Mouse (Mus musculus) embryonic facial prominence, embryonic 11.5 days (tissue): Measurements from ENCODE around the gene Ddx1. TPM values are rescaled to one million over a fixed set of nuclear protein-coding genes. Genes with fewer than 3 reads are reported as not detected.

Experiments
- ATAC-seq: fragments of 200-750 bp; cut with Nextera tagmentation; replicated peaks from 2 replicates; pipeline ENCODE4 v1.8.0; 2017; ENCODE audit warnings: low read depth; ENCODE audit not compliant: insufficient number of reproducible peaks, low FRiP score, low TSS enrichment
- DNase-seq: peaks from one replicate; pipeline ENCODE4 v3.0.0-alpha.2; 2015; ENCODE audit warnings: low spot score
- H3K27ac ChIP-seq: fragments of 300-500 bp; sonication (generic); replicated peaks from 2 replicates; pipeline ENCODE4 v1.5.1; 2014; ENCODE audit warnings: mild to moderate bottlenecking, low read depth, low read length, control low read depth
- H3K27me3 ChIP-seq: fragments of 300-500 bp; sonication (generic); 2 replicates; pipeline ENCODE4 v1.6.1; 2014; ENCODE audit warnings: mild to moderate bottlenecking, low read length, moderate library complexity, mixed read lengths; ENCODE audit not compliant: control insufficient read depth, insufficient read depth
- H3K36me3 ChIP-seq: fragments of 300-500 bp; sonication (generic); replicated peaks from 2 replicates; pipeline ENCODE4 v1.6.1; 2014; ENCODE audit warnings: low read depth, mild to moderate bottlenecking, low read length, moderate library complexity, mixed read lengths; ENCODE audit not compliant: control insufficient read depth, insufficient read depth
- H3K4me1 ChIP-seq: fragments of 300-500 bp; sonication (generic); 2 replicates; pipeline ENCODE4 v1.6.1; 2014; ENCODE audit warnings: low read length, mixed read lengths; ENCODE audit not compliant: control insufficient read depth, insufficient read depth
- H3K4me2 ChIP-seq: fragments of 300-500 bp; sonication (generic); 2 replicates; pipeline ENCODE4 v1.6.1; 2014; ENCODE audit warnings: low read depth, mild to moderate bottlenecking, control low read depth, low read length, moderate library complexity
- H3K4me3 ChIP-seq: fragments of 300-500 bp; sonication (generic); 2 replicates; pipeline ENCODE4 v1.5.1; 2014; ENCODE audit warnings: low read depth, low read length, control low read depth
- H3K9ac ChIP-seq: fragments of 300-500 bp; sonication (generic); replicated peaks from 2 replicates; pipeline ENCODE4 v1.6.1; 2014; ENCODE audit warnings: mild to moderate bottlenecking, control low read depth, low read length
- H3K9me3 ChIP-seq: fragments of 300-500 bp; sonication (generic); replicated peaks from 2 replicates; pipeline ENCODE4 v1.6.1; 2016; ENCODE audit warnings: mild to moderate bottlenecking, low read length, inconsistent platforms, mixed read lengths; ENCODE audit not compliant: control insufficient read depth
- WGBS: fragments of 180-500 bp; shearing (Covaris S2); extraction: QIAGEN DNeasy Blood & Tissue Kit; methylation state at CpG from one replicate; pipeline ENCODE4 v1.1.7; 2014; 5-methylcytosine and 5-hydroxymethylcytosine counted together
- polyA plus RNA-seq: library from polyadenylated mRNA; unstranded; fragments of >200 nt; fragmentation: Nextera tagmentation; extraction: Ambion mirVana; gene quantifications from 2 replicates; pipeline ENCODE4 v1.2.1, GENCODE M21; 2014

Ddx1 gene
- polyA plus RNA-seq, 1 experiment from 2014 or later: 216 TPM

DNA sequence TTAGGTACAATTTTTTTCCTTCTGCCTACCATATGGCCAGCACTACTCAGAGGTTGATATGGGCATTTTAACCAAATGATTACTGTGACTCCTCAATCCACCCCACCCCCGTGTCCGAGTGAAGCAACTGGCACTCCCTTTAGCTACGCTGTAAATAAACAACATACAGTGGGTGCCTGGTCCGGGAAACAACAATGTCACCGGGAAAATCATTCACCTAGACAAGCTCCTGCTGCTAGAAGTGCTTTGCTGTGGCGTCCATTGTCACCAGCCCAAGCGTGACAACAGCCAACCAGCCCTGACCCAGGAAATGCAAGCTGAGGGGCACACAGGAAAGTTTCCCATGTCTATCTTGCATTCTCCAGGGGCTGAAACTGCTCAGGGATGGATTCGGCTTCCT, 66.8 kb downstream of the Ddx1 start:
- ATAC-seq: no peak
- H3K27me3 ChIP-seq: no peaks in the 10 kb centered on the region
- WGBS: 70% methylated on average over 8 of the region's 8 CpGs
- H3K36me3 ChIP-seq: no peaks in the 10 kb centered on the region
- no peak overlapping the region for H3K27ac ChIP-seq
- H3K9me3 ChIP-seq: no peaks in the 10 kb centered on the region
- DNase-seq: no peak
- no peak overlapping the region for H3K4me2 ChIP-seq
- no peak overlapping the region for H3K4me3 ChIP-seq
- H3K9ac ChIP-seq: no peak overlapping the region
- H3K4me1 ChIP-seq: peaks cover 2% of the 10 kb centered on the region; the same call in 1 of the 2 replicates

DNA sequence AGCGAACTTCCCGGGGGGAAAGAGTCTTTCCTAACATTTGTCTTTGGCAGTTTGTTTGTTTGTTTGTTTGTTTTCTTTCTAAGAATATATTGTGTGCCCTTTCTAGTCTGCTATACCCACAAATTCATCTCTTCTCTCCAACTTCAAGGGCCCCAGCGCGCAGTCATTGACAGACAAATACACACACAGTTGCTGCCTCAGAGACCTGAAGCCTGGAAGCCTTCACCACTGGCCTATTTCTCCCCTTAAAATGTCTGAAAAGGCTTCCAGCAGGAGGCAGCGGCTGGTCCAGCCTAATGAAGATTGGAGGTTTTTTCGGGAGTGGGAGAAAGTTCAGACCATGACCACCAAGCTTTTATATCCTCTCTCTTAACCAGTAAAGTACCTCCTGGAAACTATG, 67.3 kb downstream of the Ddx1 start:
- H3K9ac ChIP-seq: no peak overlapping the region
- WGBS: 72% methylated on average over 6 of the region's 6 CpGs
- H3K36me3 ChIP-seq: no peaks in the 10 kb centered on the region
- no peak overlapping the region for H3K4me2 ChIP-seq
- no peak overlapping the region for H3K4me3 ChIP-seq
- no peaks in the 10 kb centered on the region for H3K27me3 ChIP-seq
- peaks cover 2% of the 10 kb centered on the region; the same call in 1 of the 2 replicates for H3K4me1 ChIP-seq
- ATAC-seq (no peak), DNase-seq (no peak)
- no peaks in the 10 kb centered on the region for H3K9me3 ChIP-seq
- no peak overlapping the region for H3K27ac ChIP-seq

DNA sequence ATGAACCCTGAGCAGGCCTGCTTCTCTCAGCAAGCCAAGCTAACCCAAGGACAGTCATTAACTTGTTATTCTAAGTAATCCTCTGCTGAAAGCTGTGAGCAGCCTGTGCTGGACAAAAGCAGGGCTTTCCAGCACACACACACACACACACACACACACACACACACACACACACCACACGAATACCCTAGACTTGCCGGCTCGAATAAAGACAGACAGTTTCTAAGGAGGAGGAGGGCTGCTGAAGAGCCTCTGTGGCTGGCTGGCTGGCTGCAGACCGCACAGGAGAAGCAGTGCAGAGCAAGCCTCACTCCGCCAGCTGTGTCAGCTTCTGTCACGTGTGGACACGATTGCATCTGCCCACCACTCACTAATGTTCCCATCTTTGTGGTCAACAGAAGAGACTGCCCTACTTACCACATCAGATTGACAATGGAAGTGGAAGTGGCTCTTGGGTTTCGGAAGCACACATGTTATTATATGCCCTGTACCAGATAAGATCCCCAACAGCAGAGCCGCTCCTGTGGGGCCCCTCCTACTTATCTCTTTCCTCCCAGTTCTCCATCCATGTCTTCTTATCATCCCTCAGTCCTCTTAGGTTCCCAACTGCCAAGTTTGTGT, 68.2 kb downstream of the Ddx1 start:
- H3K9ac ChIP-seq: peak overlapping the region; percentile 32; the same call in 1 of the 2 replicates
- peaks cover 2% of the 10 kb centered on the region; the same call in 1 of the 2 replicates for H3K4me1 ChIP-seq
- WGBS: 24% methylated on average over 9 of the region's 9 CpGs
- H3K27ac ChIP-seq: 0 out of 2 replicates have a peak overlapping the region, but pooled peaks have one; percentile 0
- DNase-seq (peak; percentile 68), ATAC-seq (peak; percentile 82)
- H3K4me2 ChIP-seq: no peak overlapping the region
- no peak overlapping the region for H3K4me3 ChIP-seq
- no peaks in the 10 kb centered on the region for H3K27me3 ChIP-seq
- H3K9me3 ChIP-seq: no peaks in the 10 kb centered on the region
- H3K36me3 ChIP-seq: no peaks in the 10 kb centered on the region

DNA sequence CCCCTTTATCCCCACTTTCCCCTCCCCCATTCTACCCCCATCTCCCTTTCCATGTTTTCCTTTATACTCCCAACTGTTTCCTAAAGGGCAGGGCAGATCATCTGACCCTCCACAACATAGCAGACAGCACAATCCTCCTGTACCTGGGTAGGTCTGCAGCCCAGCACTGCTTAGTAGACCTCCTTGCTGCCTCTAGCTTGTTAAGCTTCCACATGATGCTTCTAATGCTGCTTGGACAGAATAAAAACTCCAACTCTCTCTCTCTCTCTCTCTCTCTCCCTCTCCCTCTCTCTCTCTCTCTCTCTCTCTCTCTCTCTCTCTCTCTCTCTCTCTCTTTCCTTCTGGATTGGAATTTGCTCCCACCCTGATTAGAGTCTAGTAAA, 68.7 kb downstream of the Ddx1 start:
- DNase-seq (no peak), ATAC-seq (no peak)
- H3K36me3 ChIP-seq: no peaks in the 10 kb centered on the region
- peaks cover 2% of the 10 kb centered on the region; the same call in 1 of the 2 replicates for H3K4me1 ChIP-seq
- H3K9ac ChIP-seq: no peak overlapping the region
- H3K27me3 ChIP-seq: no peaks in the 10 kb centered on the region
- H3K9me3 ChIP-seq: no peaks in the 10 kb centered on the region
- H3K4me3 ChIP-seq: no peak overlapping the region
- H3K4me2 ChIP-seq: no peak overlapping the region
- no peak overlapping the region for H3K27ac ChIP-seq

DNA sequence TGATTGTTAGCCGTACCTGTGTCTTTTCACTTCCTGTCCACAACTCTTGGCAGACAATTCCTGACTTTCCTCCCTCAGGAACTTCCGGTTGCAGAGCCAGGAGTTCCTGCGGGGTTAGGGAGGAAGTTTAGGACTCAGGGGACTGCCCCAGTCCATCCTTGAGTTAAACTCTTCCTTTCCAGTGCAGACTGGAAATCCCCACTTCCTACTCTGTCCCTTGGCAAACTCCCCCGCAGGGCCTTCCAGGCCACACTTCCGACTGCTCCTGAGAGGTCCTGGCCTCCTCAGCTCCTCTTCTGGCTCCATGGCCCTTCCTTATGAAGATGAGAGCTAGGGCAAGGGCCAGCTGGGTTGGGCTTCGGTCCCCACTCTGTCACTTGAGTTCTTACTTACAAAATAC, 71.4 kb downstream of the Ddx1 start:
- H3K4me2 ChIP-seq: no peak overlapping the region
- peaks cover 2% of the 10 kb centered on the region; the same call in 1 of the 2 replicates for H3K4me1 ChIP-seq
- H3K27ac ChIP-seq: no peak overlapping the region
- no peak overlapping the region for H3K4me3 ChIP-seq
- H3K36me3 ChIP-seq: no peaks in the 10 kb centered on the region
- ATAC-seq: no peak
- H3K27me3 ChIP-seq: no peaks in the 10 kb centered on the region
- H3K9me3 ChIP-seq: no peaks in the 10 kb centered on the region
- WGBS: 65% methylated on average over 6 of the region's 6 CpGs
- H3K9ac ChIP-seq: no peak overlapping the region
- no peak for DNase-seq

DNA sequence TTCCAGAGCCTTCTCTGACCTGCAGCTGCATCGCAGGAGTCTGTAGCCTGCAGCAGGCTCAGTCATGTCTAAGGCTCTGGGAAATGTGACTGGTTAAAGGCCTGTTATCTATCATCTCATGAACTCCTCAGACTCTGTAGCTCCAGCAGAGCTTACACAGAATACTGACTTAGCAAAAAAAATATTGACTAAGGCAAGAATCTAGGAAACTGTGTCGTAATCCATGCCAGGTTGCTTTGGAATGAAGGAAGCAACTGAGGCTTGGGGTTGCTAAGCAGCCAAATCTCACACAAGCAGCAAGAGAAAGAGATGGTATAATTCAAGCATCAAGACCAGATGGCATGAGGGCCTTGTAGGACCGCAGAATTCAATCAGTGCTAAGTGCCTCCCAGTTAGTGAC, 72.1 kb downstream of the Ddx1 start:
- Histone ChIP-seq H3K27ac (no peak overlapping the region), H3K4me1 (peaks cover 2% of the 10 kb centered on the region; the same call in 1 of the 2 replicates), H3K9ac (no peak overlapping the region), H3K9me3 (no peaks in the 10 kb centered on the region), H3K4me3 (no peak overlapping the region), H3K36me3 (no peaks in the 10 kb centered on the region), H3K4me2 (no peak overlapping the region), H3K27me3 (no peaks in the 10 kb centered on the region)
- 55% methylated on average over 3 of the region's 3 CpGs for WGBS
- ATAC-seq (no peak), DNase-seq (peak; percentile 64)

DNA sequence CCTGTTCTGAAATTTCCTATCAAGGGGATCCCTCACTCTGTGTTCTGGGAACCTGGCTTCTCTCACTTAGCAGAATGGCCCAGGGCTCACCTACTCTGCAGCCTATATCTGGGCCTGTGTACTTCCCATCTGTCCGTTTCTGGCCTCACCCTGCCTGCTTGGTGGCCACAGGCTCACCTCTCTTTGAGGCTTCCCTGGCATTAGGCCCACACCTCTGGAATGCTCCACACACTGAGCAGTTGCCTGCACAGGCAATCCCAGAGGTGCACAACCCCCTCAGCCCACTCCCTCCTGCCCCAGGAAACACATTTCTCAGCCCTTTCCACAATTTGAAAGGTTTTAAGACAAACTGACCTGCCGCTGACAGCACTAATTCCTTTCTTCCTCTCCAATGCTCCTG, 72.9 kb downstream of the Ddx1 start:
- no peak overlapping the region for H3K9ac ChIP-seq
- 0 out of 2 replicates have a peak, but pooled peaks have one; percentile 21 for ATAC-seq
- H3K4me3 ChIP-seq: no peak overlapping the region
- peaks cover 2% of the 10 kb centered on the region; the same call in 1 of the 2 replicates for H3K4me1 ChIP-seq
- H3K27ac ChIP-seq: no peak overlapping the region; the same call in 1 of the 2 replicates
- no peak overlapping the region for H3K4me2 ChIP-seq
- peak; percentile 39 for DNase-seq
- WGBS: 17% methylated on average over 2 of the region's 2 CpGs
- H3K9me3 ChIP-seq: no peaks in the 10 kb centered on the region
- no peaks in the 10 kb centered on the region for H3K36me3 ChIP-seq
- H3K27me3 ChIP-seq: no peaks in the 10 kb centered on the region

DNA sequence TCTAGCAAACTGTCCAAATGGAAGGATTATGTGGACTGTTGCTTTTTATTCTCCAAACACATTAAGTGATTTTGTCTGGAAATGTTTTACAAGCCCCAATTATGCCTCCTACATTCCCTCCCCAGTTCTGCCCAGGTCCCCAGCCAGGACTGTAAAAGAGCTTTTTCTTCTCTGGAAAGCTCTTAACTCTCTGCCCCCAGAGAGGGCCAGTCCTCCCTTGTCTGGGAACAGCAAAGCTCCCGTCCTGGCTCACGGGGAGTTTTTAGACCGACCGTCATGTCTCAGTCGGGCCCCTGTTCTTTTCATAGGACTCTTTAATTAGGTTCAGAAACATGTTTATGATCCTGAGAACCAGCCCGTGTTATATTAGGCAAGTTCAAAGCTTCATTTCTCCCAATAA, 75.0 kb downstream of the Ddx1 start:
- Histone ChIP-seq H3K9me3 (no peaks in the 10 kb centered on the region), H3K9ac (no peak overlapping the region), H3K4me2 (no peak overlapping the region), H3K36me3 (no peaks in the 10 kb centered on the region), H3K27me3 (no peaks in the 10 kb centered on the region), H3K4me1 (no peaks in the 10 kb centered on the region), H3K4me3 (no peak overlapping the region), H3K27ac (no peak overlapping the region)
- ATAC-seq (no peak), DNase-seq (no peak)
- 59% methylated on average over 6 of the region's 6 CpGs for WGBS
